Comparison of ENCODE assay signal across 18 mouse cellular contexts in genomic region chr16:17243731-17244130, GRCm38 (mm10). TPM values are rescaled to one million over a fixed set of nuclear protein-coding genes. Genes with fewer than 3 reads are reported as not detected.
A peak's percentile ranks its signal among the peaks of the same experiment; 100 is the strongest.
DNase-seq lines count a peak whose midpoint lies in the region; ATAC-seq and TF ChIP-seq lines count a peak whose summit lies in the region.
"Had no signal": no experiment of that assay in that cellular context is flagged by ENCODE, and none has a peak within 500 bp of the region (broad histone marks: within the 10 kb centered on the region; RNA-seq: fewer than 3 reads in every experiment).

No protein-coding gene starts in this region.

- H3K4me3 ChIP-seq in embryonic facial prominence, embryonic 13.5 days = no peak overlapping the region
- H3K4me3 ChIP-seq in embryonic facial prominence, embryonic 10.5 days = no peak overlapping the region
- no peak overlapping the region for H3K4me3 ChIP-seq in small intestine, adult 2 months (ENCODE audit: low read depth, low read length)
- H3K4me3 ChIP-seq: left cerebral cortex, adult 2 months; neural tube, embryonic 13.5 days had no signal

- no peaks in the 10 kb centered on the region for H3K27me3 ChIP-seq in embryonic facial prominence, embryonic 13.5 days
- no peaks in the 10 kb centered on the region for H3K27me3 ChIP-seq in embryonic facial prominence, embryonic 10.5 days (replicated peaks; ENCODE audit: low read depth, poor library complexity, severe bottlenecking)
- no peaks in the 10 kb centered on the region for H3K27me3 ChIP-seq in small intestine, adult 2 months (ENCODE audit: control insufficient read depth, insufficient read depth, low read length)
- H3K27me3 ChIP-seq: neural tube, embryonic 13.5 days had no signal

- H3K9me3 ChIP-seq in embryonic facial prominence, embryonic 13.5 days = no peaks in the 10 kb centered on the region
- H3K9me3 ChIP-seq in embryonic facial prominence, embryonic 10.5 days = no peaks in the 10 kb centered on the region
- H3K9me3 ChIP-seq: neural tube, embryonic 13.5 days had no signal

- H3K4me1 ChIP-seq in embryonic facial prominence, embryonic 13.5 days = peaks cover 39% of the 10 kb centered on the region
- H3K4me1 ChIP-seq in embryonic facial prominence, embryonic 10.5 days = peaks cover 18% of the 10 kb centered on the region
- peaks cover 27% of the 10 kb centered on the region for H3K4me1 ChIP-seq in small intestine, adult 2 months (ENCODE audit: control insufficient read depth, insufficient read depth, insufficient read length, low read length)

- 44% methylated on average over 1 of the region's 1 CpGs for WGBS in embryonic facial prominence, embryonic 13.5 days
- WGBS in embryonic facial prominence, embryonic 10.5 days = 83% methylated on average over 1 of the region's 1 CpGs
- 6% methylated on average over 1 of the region's 1 CpGs for WGBS in small intestine, adult 2 months

- ATAC-seq in embryonic facial prominence, embryonic 13.5 days (ENCODE audit: insufficient number of reproducible peaks, insufficient read depth, low FRiP score, low TSS enrichment, low read depth) = no peak
- no peak for ATAC-seq in megakaryocyte-erythroid progenitor cell, adult 5-6 weeks (replicated peaks; ENCODE audit: low FRiP score, low TSS enrichment, poor library complexity, severe bottlenecking)
- ATAC-seq: activated CD4-positive, CD25-positive, alpha-beta regulatory T cell, adult 4 months; CD4-positive, CD25-positive, alpha-beta regulatory T cell, adult 4 months had no signal

- DNase-seq in embryonic facial prominence, embryonic 10.5 days (ENCODE audit: low spot score) = no peak
- peak; percentile 59 for DNase-seq in ES-CJ7 (ENCODE audit: low read depth, low spot score)
- peak; percentile 36 for DNase-seq in liver
- no peak for DNase-seq in kidney, postnatal 14 days
- no peak for DNase-seq in right cerebral cortex, postnatal 14 days
- DNase-seq: adrenal gland, postnatal 25 days; cerebellum, adult 8-10 months; heart, adult 11 months; lung, postnatal 10 days; right cerebral cortex, postnatal 4 days had no signal

- H3K9ac ChIP-seq in embryonic facial prominence, embryonic 13.5 days = no peak overlapping the region
- H3K9ac ChIP-seq: neural tube, embryonic 13.5 days had no signal

- no peak overlapping the region for H3K4me2 ChIP-seq in embryonic facial prominence, embryonic 13.5 days
- H3K4me2 ChIP-seq: neural tube, embryonic 13.5 days had no signal

- TF ChIP-seq POLR2A in small intestine, adult 2 months (IDR thresholded peaks at IDR 0.05; ENCODE audit: low read depth, low read length) = no peak

- no peak for TF ChIP-seq CTCF in small intestine, adult 2 months (IDR thresholded peaks at IDR 0.05; ENCODE audit: extremely low read depth, insufficient read length, insufficient replicate concordance, low read depth, low read length)

- H3K36me3 ChIP-seq in embryonic facial prominence, embryonic 13.5 days = no peaks in the 10 kb centered on the region
- no peaks in the 10 kb centered on the region; the same call in 1 of the 2 replicates for H3K36me3 ChIP-seq in embryonic facial prominence, embryonic 10.5 days (replicated peaks)
- no peaks in the 10 kb centered on the region for H3K36me3 ChIP-seq in small intestine, adult 2 months (ENCODE audit: control insufficient read depth, insufficient read depth, low read length)
- H3K36me3 ChIP-seq: neural tube, embryonic 13.5 days had no signal

- H3K27ac ChIP-seq in embryonic facial prominence, embryonic 13.5 days = 0 out of 2 replicates have a peak overlapping the region, but pooled peaks have one; percentile 28
- H3K27ac ChIP-seq in embryonic facial prominence, embryonic 10.5 days (replicated peaks) = no peak overlapping the region
- peak overlapping the region; percentile 40; the same call in 1 of the 2 replicates for H3K27ac ChIP-seq in small intestine, adult 2 months (ENCODE audit: insufficient read depth, low read depth, low read length)
- H3K27ac ChIP-seq: kidney, postnatal 0 days; left cerebral cortex, adult 2 months; neural tube, embryonic 13.5 days had no signal

RNA-seq across cellular contexts. Expression of gene Hic2, which starts 10.4 kb away (rescaled TPM):
- 6.3 and 7.1 TPM in 2 replicates for polyA plus RNA-seq in embryonic facial prominence, embryonic 13.5 days (2015; fragmentation: Nextera tagmentation; extraction: Ambion mirVana)
- 17.0 and 17.1 TPM in 2 replicates for polyA plus RNA-seq in embryonic facial prominence, embryonic 10.5 days (2016; fragmentation: Nextera tagmentation; extraction: Ambion mirVana)
- polyA plus RNA-seq in small intestine, adult 2 months (2012; rRNA removed) = 1.7 and 1.8 TPM in 2 replicates
- total RNA-seq in megakaryocyte-erythroid progenitor cell, adult 5-6 weeks (2014; fragmentation: Nextera tagmentation) = 1.6 and 2.1 TPM in 2 replicates
- 1.5 and 1.9 TPM in 2 replicates for total RNA-seq in megakaryocyte-erythroid progenitor cell, adult 5-6 weeks (2017)

RNA-seq across cellular contexts. Expression of gene Tmem191c, which starts 32.1 kb away (rescaled TPM):
- polyA plus RNA-seq in embryonic facial prominence, embryonic 13.5 days (2015; fragmentation: Nextera tagmentation; extraction: Ambion mirVana) = 12.7 and 13.6 TPM in 2 replicates
- 7.1 and 8.9 TPM in 2 replicates for polyA plus RNA-seq in embryonic facial prominence, embryonic 10.5 days (2016; fragmentation: Nextera tagmentation; extraction: Ambion mirVana)
- 9.3 and 10.6 TPM in 2 replicates for polyA plus RNA-seq in small intestine, adult 2 months (2012; rRNA removed)
- 9.2 and 19.0 TPM in 2 replicates for total RNA-seq in megakaryocyte-erythroid progenitor cell, adult 5-6 weeks (2014; fragmentation: Nextera tagmentation)
- 0.33 and 2.3 TPM in 2 replicates for total RNA-seq in megakaryocyte-erythroid progenitor cell, adult 5-6 weeks (2017)

RNA-seq across cellular contexts. Expression of gene Rimbp3, which starts 35.3 kb away (rescaled TPM):
- polyA plus RNA-seq in embryonic facial prominence, embryonic 13.5 days (2015; fragmentation: Nextera tagmentation; extraction: Ambion mirVana) = 0.35 and 0.43 TPM in 2 replicates
- 0.70 and 0.79 TPM in 2 replicates for polyA plus RNA-seq in embryonic facial prominence, embryonic 10.5 days (2016; fragmentation: Nextera tagmentation; extraction: Ambion mirVana)
- polyA plus RNA-seq in small intestine, adult 2 months (2012; rRNA removed) = 0.04 and 0.15 TPM in 2 replicates
- total RNA-seq in megakaryocyte-erythroid progenitor cell, adult 5-6 weeks (2014; fragmentation: Nextera tagmentation) = 0.39 and 0.59 TPM in 2 replicates
- total RNA-seq in megakaryocyte-erythroid progenitor cell, adult 5-6 weeks (2017) = 0.23 TPM in 1 of 2 replicates, not detected in the other
- polyA plus RNA-seq: activated CD4-positive, CD25-positive, alpha-beta regulatory T cell, adult 4 months; CD4-positive, CD25-positive, alpha-beta regulatory T cell, adult 4 months had no signal

RNA-seq across cellular contexts. Expression of gene Ube2l3, which starts 41.3 kb away (rescaled TPM):
- polyA plus RNA-seq in embryonic facial prominence, embryonic 13.5 days (2015; fragmentation: Nextera tagmentation; extraction: Ambion mirVana) = 348 TPM in 2 replicates
- 410 and 436 TPM in 2 replicates for polyA plus RNA-seq in embryonic facial prominence, embryonic 10.5 days (2016; fragmentation: Nextera tagmentation; extraction: Ambion mirVana)
- polyA plus RNA-seq in small intestine, adult 2 months (2012; rRNA removed) = 24.3 and 62.7 TPM in 2 replicates
- total RNA-seq in megakaryocyte-erythroid progenitor cell, adult 5-6 weeks (2014; fragmentation: Nextera tagmentation) = 154 and 221 TPM in 2 replicates
- 161 and 163 TPM in 2 replicates for total RNA-seq in megakaryocyte-erythroid progenitor cell, adult 5-6 weeks (2017)

Comparison
In these comparisons a context has a peak if more than half of its experiments do, and no peak if none do; other contexts are left out.
1. DNase-seq: peak in ES-CJ7 (single experiment) and liver (single experiment); none in embryonic facial prominence, embryonic 10.5 days (single experiment), kidney, postnatal 14 days (single experiment) and right cerebral cortex, postnatal 14 days (single experiment).